Mouse (Mus musculus): ENCODE measurements around the gene Gm45716. TPM values are rescaled to one million over a fixed set of nuclear protein-coding genes. Genes with fewer than 3 reads are reported as not detected.

Gm45716 gene
- 3.3 and 4.0 TPM in 2 replicates for polyA plus RNA-seq (2012; rRNA removed)

GRCm38 (mm10) chr11:90187441-90187840 is at the start of gene Gm45716:
Gm45716 (plus strand) TSS chr11:90187683.

GRCm38 (mm10) chr11:90249025-90249650 is 61.7 kb downstream of the Gm45716 start, which contains the start of gene Mmd:
Mmd (plus strand) TSS chr11:90249456.

Other genes with a start within 250 kb of the Gm45716 start
- 1.00 and 1.6 TPM in 2 replicates for gene Pctp, start 184.8 kb upstream of the Gm45716 start, polyA plus RNA-seq (2012; rRNA removed)
- gene Tmem100, start 157.3 kb upstream of the Gm45716 start, polyA plus RNA-seq (2012; rRNA removed): 12.7 and 17.9 TPM in 2 replicates
- 49.9 and 71.2 TPM in 2 replicates for gene Mmd, start 61.8 kb downstream of the Gm45716 start, polyA plus RNA-seq (2012; rRNA removed)
- gene Hlf, start 203.2 kb downstream of the Gm45716 start, polyA plus RNA-seq (2012; rRNA removed): 7.1 and 9.6 TPM in 2 replicates

Measured in ovary, adult 2 months (tissue).